Comparison of ENCODE assay signal across 23 mouse cellular contexts in the genomic region with DNA sequence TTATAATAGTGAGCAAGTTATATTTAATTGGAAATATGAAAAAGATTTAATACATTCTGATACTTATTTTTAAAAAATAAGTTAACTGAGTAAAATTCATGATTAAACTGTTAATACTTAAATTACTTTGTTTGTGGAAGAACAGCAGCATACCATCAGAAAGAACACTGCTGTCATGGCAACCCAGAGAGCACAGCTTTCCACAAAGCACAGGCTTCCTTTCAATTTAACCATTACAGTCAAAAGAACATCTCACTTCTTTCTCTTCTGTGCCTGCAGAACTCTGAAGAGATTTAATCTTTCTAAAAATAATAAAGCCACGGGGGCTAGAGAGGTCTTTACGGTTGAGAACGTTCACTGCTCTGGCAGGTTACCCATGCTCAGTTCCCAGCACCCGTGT.
DNase-seq lines count a peak whose midpoint lies in the region; ATAC-seq and TF ChIP-seq lines count a peak whose summit lies in the region.
"Had no signal": no experiment of that assay in that cellular context is flagged by ENCODE, and none has a peak within 500 bp of the region (broad histone marks: within the 10 kb centered on the region; RNA-seq: fewer than 3 reads in every experiment).

No protein-coding gene starts in this region.

- H3K27me3 ChIP-seq in forebrain, embryonic 16.5 days (replicated peaks; ENCODE audit: control insufficient read depth, insufficient read depth, low read length), result no peaks in the 10 kb centered on the region
- no peaks in the 10 kb centered on the region for H3K27me3 ChIP-seq in forebrain, embryonic 13.5 days
- H3K27me3 ChIP-seq in midbrain, embryonic 16.5 days (ENCODE audit: control insufficient read depth, insufficient read depth, low read depth, low read length), result no peaks in the 10 kb centered on the region
- H3K27me3 ChIP-seq in midbrain, embryonic 10.5 days (ENCODE audit: low read depth, poor library complexity, severe bottlenecking), result no peaks in the 10 kb centered on the region
- H3K27me3 ChIP-seq in midbrain, postnatal 0 days (ENCODE audit: insufficient read depth, low read length), result no peaks in the 10 kb centered on the region
- H3K27me3 ChIP-seq: heart, embryonic 13.5 days; hindbrain, embryonic 15.5 days; intestine, embryonic 15.5 days had no signal

- ATAC-seq in forebrain, embryonic 16.5 days, result 0 out of 2 replicates have a peak, but pooled peaks have one; percentile 36
- no peak for ATAC-seq in forebrain, embryonic 13.5 days
- peak; percentile 62; the same call in 1 of the 2 replicates for ATAC-seq in midbrain, embryonic 16.5 days
- no peak for ATAC-seq in midbrain, postnatal 0 days (ENCODE audit: low FRiP score)
- ATAC-seq: CD4-positive, CD25-positive, alpha-beta regulatory T cell, adult 4 months; intestine, embryonic 15.5 days had no signal

- no peaks in the 10 kb centered on the region for H3K9me3 ChIP-seq in forebrain, embryonic 16.5 days (ENCODE audit: control insufficient read depth, low read length)
- no peaks in the 10 kb centered on the region for H3K9me3 ChIP-seq in forebrain, embryonic 13.5 days (replicated peaks)
- no peaks in the 10 kb centered on the region for H3K9me3 ChIP-seq in midbrain, embryonic 16.5 days (replicated peaks; ENCODE audit: control insufficient read depth, low read length, poor library complexity, severe bottlenecking)
- no peaks in the 10 kb centered on the region for H3K9me3 ChIP-seq in midbrain, embryonic 10.5 days (replicated peaks)
- H3K9me3 ChIP-seq in midbrain, postnatal 0 days (ENCODE audit: low read length), result no peaks in the 10 kb centered on the region
- H3K9me3 ChIP-seq: heart, embryonic 10.5 days; hindbrain, embryonic 15.5 days; intestine, embryonic 15.5 days had no signal

- no peak overlapping the region for H3K4me3 ChIP-seq in forebrain, embryonic 16.5 days (replicated peaks; ENCODE audit: low read length)
- H3K4me3 ChIP-seq in forebrain, embryonic 13.5 days, result no peak overlapping the region
- no peak overlapping the region for H3K4me3 ChIP-seq in layer of hippocampus, adult 2 months
- H3K4me3 ChIP-seq in midbrain, embryonic 16.5 days (ENCODE audit: low read depth, low read length), result no peak overlapping the region
- no peak overlapping the region for H3K4me3 ChIP-seq in midbrain, embryonic 10.5 days
- no peak overlapping the region for H3K4me3 ChIP-seq in midbrain, postnatal 0 days (ENCODE audit: low read depth, low read length)
- H3K4me3 ChIP-seq: heart, adult 2 months; heart, embryonic 10.5 days; heart, embryonic 13.5 days; hindbrain, embryonic 15.5 days; intestine, embryonic 15.5 days had no signal

- no peak overlapping the region for H3K4me2 ChIP-seq in forebrain, embryonic 16.5 days (ENCODE audit: low read length)
- H3K4me2 ChIP-seq in forebrain, embryonic 13.5 days, result no peak overlapping the region
- no peak overlapping the region for H3K4me2 ChIP-seq in midbrain, embryonic 16.5 days (ENCODE audit: low read length)
- no peak overlapping the region for H3K4me2 ChIP-seq in midbrain, postnatal 0 days (ENCODE audit: low read depth, low read length, poor library complexity, severe bottlenecking)
- H3K4me2 ChIP-seq: heart, embryonic 13.5 days; hindbrain, embryonic 15.5 days; intestine, embryonic 15.5 days had no signal

- H3K4me1 ChIP-seq in forebrain, embryonic 16.5 days (replicated peaks; ENCODE audit: control insufficient read depth, insufficient read depth, low read length), result no peaks in the 10 kb centered on the region
- H3K4me1 ChIP-seq in forebrain, embryonic 13.5 days, result no peaks in the 10 kb centered on the region
- H3K4me1 ChIP-seq in midbrain, embryonic 16.5 days (ENCODE audit: control insufficient read depth, insufficient read depth, low read length), result peaks cover 3% of the 10 kb centered on the region
- H3K4me1 ChIP-seq in midbrain, embryonic 10.5 days, result peaks cover 9% of the 10 kb centered on the region; the same call in 1 of the 2 replicates
- no peaks in the 10 kb centered on the region for H3K4me1 ChIP-seq in midbrain, postnatal 0 days (ENCODE audit: insufficient read depth, low read length)
- H3K4me1 ChIP-seq: heart, embryonic 10.5 days; heart, embryonic 13.5 days; intestine, embryonic 15.5 days had no signal

- peak in 1 of 2 experiments; percentile 36 for DNase-seq in layer of hippocampus, adult 2 months (ENCODE audit: low spot score in 2 of 2)
- no peak for DNase-seq in layer of hippocampus, postnatal 25 days (ENCODE audit: extremely low spot score in 1 of 2, low spot score in 1 of 2)
- DNase-seq in midbrain, embryonic 10.5 days (ENCODE audit: low spot score), result no peak
- peak; percentile 40 for DNase-seq in midbrain, postnatal 0 days (ENCODE audit: low spot score)
- no peak for DNase-seq in left cerebral cortex, adult 9 months (ENCODE audit: low spot score in 2 of 2)
- DNase-seq: adrenal gland, adult 2 months; adrenal gland, postnatal 14 days; cerebellum, adult 18-20 months; cerebellum, adult 9-10 months; cerebellum, postnatal 14 days; gastrocnemius, postnatal 10 days; gastrocnemius, postnatal 36 days; heart, adult 2 months; heart, postnatal 14 days; heart, postnatal 4 days had no signal

- WGBS in forebrain, embryonic 16.5 days, result 24% methylated on average over 4 of the region's 4 CpGs
- WGBS in forebrain, embryonic 13.5 days, result 28% methylated on average over 4 of the region's 4 CpGs
- 20% methylated on average over 4 of the region's 4 CpGs for WGBS in midbrain, embryonic 16.5 days
- 71% methylated on average over 4 of the region's 4 CpGs for WGBS in midbrain, embryonic 10.5 days
- 31% methylated on average over 4 of the region's 4 CpGs for WGBS in midbrain, postnatal 0 days

- no peaks in the 10 kb centered on the region for H3K36me3 ChIP-seq in forebrain, embryonic 16.5 days (ENCODE audit: control insufficient read depth, insufficient read depth)
- no peaks in the 10 kb centered on the region for H3K36me3 ChIP-seq in forebrain, embryonic 13.5 days (ENCODE audit: poor library complexity, severe bottlenecking)
- H3K36me3 ChIP-seq in midbrain, embryonic 16.5 days (ENCODE audit: control insufficient read depth, insufficient read depth, low read length), result no peaks in the 10 kb centered on the region
- no peaks in the 10 kb centered on the region for H3K36me3 ChIP-seq in midbrain, embryonic 10.5 days
- H3K36me3 ChIP-seq in midbrain, postnatal 0 days (ENCODE audit: insufficient read depth, low read length), result no peaks in the 10 kb centered on the region
- H3K36me3 ChIP-seq: heart, embryonic 10.5 days; heart, embryonic 13.5 days; hindbrain, embryonic 15.5 days; intestine, embryonic 15.5 days had no signal

- no peak overlapping the region; the same call in 1 of the 2 replicates for H3K27ac ChIP-seq in forebrain, embryonic 16.5 days (ENCODE audit: low read length)
- H3K27ac ChIP-seq in forebrain, embryonic 13.5 days, result no peak overlapping the region; the same call in 1 of the 2 replicates
- H3K27ac ChIP-seq in layer of hippocampus, adult 2 months, result peak overlapping the region; percentile 76
- H3K27ac ChIP-seq in midbrain, embryonic 16.5 days (ENCODE audit: low read length), result peak overlapping the region; percentile 50; the same call in 1 of the 2 replicates
- no peak overlapping the region for H3K27ac ChIP-seq in midbrain, embryonic 10.5 days (replicated peaks)
- H3K27ac ChIP-seq in midbrain, postnatal 0 days (ENCODE audit: low read depth, low read length), result peak overlapping the region; percentile 48; the same call in 1 of the 2 replicates
- H3K27ac ChIP-seq: heart, adult 2 months; heart, embryonic 10.5 days; heart, embryonic 13.5 days; hindbrain, embryonic 15.5 days; intestine, embryonic 15.5 days had no signal

- TF ChIP-seq CTCF in layer of hippocampus, adult 2 months (conservative IDR thresholded peaks at IDR 0.05), result no peak
- no peak for TF ChIP-seq CTCF in midbrain, postnatal 0 days (IDR thresholded peaks at IDR 0.05)

- H3K9ac ChIP-seq in forebrain, embryonic 16.5 days (replicated peaks; ENCODE audit: low read depth, low read length), result no peak overlapping the region
- H3K9ac ChIP-seq in forebrain, embryonic 13.5 days, result no peak overlapping the region
- H3K9ac ChIP-seq in midbrain, embryonic 16.5 days (ENCODE audit: low read depth, low read length), result no peak overlapping the region
- H3K9ac ChIP-seq in midbrain, postnatal 0 days (replicated peaks; ENCODE audit: low read length, poor library complexity, severe bottlenecking), result no peak overlapping the region
- H3K9ac ChIP-seq: heart, embryonic 13.5 days; hindbrain, embryonic 15.5 days; intestine, embryonic 15.5 days had no signal

Comparison
In these comparisons a context has a peak if more than half of its experiments do, and no peak if none do; other contexts are left out.
1. ATAC-seq: peak in forebrain, embryonic 16.5 days (single experiment) and midbrain, embryonic 16.5 days (single experiment); none in forebrain, embryonic 13.5 days (single experiment) and midbrain, postnatal 0 days (single experiment).
2. H3K27ac ChIP-seq: peak in layer of hippocampus, adult 2 months (single experiment), midbrain, embryonic 16.5 days (single experiment) and midbrain, postnatal 0 days (single experiment); none in forebrain, embryonic 16.5 days (single experiment), forebrain, embryonic 13.5 days (single experiment) and midbrain, embryonic 10.5 days (single experiment).